Mouse (Mus musculus): ENCODE results near the gene Proser3.

Proser3 gene

DNA sequence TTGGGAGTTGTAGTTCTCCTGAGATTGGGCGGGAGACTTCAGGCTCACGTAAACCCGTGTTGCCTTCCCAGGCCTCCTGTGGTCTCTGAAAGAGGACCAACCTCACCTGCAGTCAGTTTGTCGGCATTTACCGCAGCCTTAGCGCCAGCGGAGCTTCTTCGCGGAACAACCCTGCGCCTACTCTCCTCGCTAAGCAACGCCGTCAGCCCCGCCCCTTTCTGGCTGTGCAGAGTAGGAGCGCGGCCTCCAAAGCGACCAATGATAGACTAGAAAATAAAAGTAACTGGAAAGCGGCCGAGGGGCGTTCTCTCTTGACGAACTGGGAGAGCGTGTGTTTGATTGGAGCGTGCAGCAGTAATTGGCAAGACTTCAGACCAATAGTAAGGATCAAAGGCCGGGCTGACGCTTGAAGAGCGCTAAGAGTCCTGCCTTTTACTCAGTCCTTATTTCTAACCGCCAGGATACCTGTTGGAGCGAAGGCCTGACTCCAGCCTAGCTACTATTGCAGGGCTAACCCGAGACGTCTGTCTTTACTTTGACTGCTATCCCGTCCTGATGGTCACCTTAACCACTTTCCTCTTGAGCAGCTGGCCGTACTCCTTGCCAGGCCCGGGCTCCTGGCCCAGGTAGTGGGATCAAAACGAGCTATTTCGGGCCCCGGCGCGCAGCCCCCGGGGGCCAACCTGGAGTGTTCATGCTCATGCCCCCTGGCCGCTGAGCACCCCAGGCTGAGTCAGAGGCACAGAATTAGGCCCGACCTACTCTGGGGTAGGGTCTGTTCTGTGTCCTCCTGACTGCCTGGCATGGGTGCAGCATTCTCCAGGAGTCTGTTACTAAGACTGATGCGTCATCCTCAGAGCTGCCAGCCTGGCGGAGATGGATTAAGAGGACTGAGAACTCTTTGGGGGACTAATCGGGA, at the start of gene Proser3, which contains the start of gene Hspb6:
Proser3 (minus strand) TSS at position 198 of the 919 bp plus-strand sequence.
Hspb6 (plus strand) TSS at position 77 of the 919 bp plus-strand sequence.
- peak; percentile 95 to 98 for DNase-seq

DNA sequence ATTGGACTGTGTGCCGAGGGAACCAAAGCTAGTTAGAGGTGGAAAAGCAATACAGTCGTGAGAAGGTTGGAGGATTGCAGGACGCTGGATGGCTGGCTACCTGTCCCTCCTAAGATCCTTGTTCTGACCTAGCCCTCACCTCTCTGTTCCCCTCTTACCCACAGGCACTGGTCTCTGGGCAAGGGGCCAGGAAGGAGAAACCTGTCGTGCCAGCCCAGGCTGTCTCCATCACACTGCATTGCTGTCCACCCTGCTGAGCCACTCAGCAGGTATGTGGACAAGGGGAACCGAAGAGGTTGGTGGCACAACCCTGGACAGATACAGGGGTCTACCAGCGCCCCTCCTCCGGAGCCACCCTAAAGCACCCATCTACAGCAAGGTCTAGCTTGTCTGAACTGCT, 48.6 kb upstream of the Proser3 start:
- peak; percentile 23 to 39 for DNase-seq

DNA sequence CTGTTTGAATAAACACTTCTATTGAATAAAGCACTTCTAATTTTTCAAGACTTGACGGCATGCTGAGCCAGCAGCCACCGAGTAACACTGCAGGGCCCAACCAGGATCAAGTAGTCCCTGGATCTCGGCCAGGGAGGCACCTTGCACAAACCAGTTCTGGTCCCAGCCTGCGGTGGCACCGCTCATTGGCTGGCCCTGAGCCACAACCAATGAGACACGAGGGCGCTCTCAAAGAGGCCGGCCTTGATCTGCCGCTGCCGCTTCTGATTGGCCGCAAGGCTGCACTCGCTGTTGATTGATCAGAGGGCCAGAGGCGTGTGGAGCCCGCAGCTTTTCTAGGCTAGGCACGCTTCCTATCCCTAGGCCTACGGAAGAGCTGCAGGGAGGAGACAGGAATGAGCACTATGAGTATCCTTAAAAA, 47.8 kb upstream of the Proser3 start:
- DNase-seq, result peak; percentile 97 to 98

DNA sequence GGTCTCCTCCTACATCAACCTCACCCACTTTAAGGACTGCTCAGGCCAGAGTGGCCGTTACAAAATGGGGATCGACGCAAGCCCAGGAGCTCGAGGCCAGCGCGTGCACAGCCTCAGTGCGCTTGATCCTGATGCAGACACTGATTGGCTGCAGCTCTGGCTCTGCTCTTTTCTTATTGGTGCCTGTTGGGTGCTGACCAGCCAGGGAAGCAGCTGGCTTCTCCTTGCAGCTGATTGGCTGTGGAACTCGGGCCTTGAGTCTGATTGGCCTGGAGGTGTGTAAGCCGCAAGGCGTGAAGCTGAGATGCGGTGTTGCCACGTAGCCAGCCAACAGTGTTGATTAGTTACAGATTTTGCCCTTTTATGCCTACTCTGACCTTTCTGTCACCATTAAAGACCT, 46.7 kb upstream of the Proser3 start, which contains the start of gene Zbtb32:
Zbtb32 (minus strand) TSS at position 124 of the 400 bp plus-strand sequence.
- DNase-seq, result no peak

DNA sequence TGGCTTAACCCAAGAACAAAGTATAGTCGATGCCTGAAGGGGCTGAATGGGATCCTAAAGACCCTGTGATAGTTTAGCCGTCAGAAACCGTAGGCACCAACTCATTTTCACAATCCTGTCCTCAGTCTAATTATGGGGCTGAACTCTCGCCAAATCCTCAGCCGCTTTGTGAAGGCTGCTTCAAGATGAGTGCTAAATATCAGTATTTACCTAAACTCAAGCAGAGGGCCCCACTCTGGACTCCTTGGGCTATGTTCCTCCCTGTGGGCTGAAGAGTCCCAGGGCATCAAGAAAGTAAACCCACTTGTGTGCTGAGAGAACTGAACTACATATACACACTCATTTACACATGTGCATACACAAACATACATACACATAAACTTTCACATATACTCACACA, 44.7 kb upstream of the Proser3 start:
- no peak for DNase-seq

DNA sequence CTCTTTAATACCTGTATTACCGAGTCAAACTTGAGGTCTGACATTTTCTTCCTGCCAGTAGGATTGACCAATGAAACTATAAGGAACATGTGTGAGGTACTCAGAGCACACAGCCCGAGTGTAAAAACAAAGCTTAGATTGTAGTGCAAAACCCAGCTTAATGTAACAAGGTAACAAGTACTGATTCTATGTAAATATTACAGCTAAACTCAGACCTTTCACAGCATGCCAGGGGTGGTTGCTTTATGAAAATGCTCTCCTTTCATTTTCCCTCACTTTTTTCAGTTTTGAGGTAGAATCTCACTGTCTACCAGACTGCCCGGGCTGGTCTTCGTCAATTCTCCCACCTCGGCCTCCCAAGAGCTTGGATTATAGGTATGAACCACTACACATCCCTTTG, 44.0 kb upstream of the Proser3 start:
- no peak for DNase-seq

DNA sequence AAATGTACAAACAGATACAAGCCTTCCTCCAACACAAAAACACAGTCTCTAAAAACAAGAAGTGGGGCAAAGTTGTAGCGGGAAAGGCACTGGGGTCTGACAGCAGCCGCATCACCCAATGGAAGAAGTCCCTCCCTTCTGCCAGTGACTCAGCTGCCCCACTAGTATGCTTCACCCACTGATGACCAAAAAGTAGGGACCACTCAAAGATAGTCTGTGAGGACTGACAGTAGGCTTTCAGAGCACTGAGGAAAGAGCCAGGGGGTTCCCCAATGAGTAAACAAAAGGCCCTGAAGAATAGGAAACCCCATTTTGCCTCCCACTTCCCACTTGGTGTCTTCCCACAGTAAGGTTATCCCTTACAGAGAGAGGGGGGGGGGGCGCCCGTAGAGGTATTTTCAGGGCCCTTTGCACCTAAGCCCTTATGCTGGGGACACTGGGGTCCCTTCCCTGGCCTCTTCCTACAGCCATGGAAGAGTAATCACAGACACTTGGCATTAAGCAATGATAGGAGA, 42.5 kb upstream of the Proser3 start:
- no peak for DNase-seq

DNA sequence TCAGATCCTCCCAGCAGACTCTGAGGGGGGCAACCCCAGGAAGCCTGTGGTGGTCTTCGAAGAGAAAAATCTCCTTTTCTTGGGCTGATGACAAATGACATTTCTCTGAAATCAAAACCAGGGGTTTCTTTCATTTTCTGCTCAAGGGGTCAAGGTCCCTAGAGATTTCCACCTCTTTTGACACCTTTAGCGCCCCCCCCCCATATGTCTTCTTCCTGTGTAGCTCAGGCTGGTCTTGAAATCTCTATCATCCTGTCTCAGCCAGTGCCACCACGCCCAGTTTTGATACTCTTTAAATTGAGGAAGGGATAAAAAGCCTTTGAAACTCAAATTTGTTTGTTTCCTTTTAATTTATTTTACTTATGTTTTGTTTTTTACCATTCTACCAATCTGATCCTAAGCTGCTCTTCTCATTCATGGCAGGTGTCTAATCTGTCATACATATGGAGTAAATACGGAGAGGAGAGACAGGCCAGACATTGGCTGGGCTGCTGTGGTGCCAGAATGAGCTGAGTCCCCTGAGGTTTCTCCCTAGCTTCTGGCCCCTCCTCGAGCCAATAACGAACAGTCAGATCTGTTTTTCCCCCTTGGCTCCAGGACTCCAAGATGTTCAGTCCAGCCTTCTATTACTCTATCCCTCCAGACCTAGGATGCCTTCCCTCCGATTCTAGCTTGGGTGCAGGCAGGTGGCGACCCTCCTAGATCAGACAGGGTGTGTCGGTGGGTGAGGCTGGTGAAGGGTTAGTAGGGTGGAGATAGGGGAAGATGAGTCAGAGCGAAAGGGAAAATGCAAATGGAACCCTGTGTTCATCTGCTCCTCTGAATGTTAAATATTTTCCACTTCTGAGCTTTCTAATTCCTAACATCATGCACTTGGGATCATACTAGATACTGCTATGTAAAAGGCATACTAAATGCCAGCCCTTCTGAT, 41.7 kb upstream of the Proser3 start:
- no peak for DNase-seq

DNA sequence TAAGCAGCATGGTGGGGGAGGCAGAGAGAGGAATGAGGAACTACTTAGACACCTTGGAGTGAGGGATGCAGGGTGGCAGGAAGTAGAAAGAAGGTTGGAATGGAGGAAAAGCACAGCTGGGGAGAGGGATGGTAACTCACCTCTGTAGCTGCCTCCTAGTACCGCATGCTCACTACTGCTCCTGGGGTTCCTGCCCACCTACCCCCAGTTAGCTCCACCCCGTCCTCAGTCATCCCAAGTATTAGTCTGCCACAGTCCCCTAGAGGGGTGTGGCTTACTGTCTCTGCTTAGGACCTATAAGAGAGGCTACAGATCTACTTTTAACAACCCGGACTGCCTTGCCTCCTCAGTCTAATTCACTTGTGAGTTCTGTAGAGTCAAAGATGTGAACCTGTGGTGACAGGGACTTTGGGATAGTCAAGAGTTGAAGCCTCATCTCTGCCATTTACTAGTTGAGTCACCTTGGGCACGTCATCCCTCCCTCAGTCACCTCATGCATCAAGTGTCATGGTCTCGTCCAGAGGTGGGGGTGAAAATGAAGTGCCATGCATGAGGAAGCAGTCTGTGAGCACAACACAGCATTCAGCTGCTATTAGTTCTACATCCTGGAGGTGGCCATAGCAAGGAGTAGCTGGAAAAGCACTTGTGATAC, 40.8 kb upstream of the Proser3 start:
- DNase-seq, result no peak

DNA sequence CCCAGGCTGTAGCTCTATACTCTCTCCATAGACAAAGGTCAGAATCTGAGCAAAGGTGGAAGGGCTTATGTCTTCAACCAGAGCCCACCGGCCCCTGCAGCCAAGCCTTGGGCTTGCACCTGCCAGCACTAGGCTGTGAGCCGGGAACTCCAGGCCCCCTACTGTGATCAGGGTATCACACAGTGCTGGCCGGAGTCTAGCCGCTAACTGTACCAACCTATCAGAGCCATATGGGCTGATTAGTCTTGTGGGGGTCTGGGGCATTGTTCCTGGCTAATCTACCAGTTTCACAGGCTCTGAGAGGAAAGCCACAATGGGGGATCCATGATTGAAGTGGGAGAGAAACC, 39.5 kb upstream of the Proser3 start:
- no peak for DNase-seq

DNA sequence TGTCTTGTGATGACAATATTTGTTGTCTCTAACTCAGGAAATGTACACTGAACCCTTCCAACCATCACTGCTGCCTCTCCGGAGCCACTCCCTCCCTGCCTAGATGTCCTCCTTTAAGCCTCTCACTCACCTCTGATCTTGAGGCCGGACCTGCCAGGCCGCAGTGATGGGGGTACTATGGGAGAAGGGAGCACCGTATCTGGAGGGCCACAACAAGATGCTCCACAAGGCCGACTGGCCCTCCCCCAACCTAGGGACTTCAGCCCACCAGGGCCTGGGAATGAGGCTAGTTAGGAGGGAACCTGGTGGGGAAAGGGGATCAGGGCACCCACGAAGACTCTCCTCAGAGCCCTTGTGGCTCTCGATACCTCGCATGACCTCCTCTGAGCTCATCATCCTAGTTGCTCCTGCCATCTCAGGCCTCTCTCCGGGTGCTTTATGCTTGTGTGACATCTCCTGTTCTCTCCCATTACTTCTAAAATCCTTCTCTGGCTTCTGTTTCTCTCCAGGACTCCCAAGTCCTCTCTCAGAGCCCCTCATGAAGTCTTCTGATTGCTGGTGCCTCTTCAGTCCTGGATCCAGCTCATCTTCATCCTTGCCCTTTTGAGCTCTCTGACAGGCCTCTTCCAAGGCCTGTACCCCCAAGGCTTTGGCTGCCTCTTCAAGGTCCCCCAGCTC, 39.0 kb upstream of the Proser3 start:
- no peak for DNase-seq

DNA sequence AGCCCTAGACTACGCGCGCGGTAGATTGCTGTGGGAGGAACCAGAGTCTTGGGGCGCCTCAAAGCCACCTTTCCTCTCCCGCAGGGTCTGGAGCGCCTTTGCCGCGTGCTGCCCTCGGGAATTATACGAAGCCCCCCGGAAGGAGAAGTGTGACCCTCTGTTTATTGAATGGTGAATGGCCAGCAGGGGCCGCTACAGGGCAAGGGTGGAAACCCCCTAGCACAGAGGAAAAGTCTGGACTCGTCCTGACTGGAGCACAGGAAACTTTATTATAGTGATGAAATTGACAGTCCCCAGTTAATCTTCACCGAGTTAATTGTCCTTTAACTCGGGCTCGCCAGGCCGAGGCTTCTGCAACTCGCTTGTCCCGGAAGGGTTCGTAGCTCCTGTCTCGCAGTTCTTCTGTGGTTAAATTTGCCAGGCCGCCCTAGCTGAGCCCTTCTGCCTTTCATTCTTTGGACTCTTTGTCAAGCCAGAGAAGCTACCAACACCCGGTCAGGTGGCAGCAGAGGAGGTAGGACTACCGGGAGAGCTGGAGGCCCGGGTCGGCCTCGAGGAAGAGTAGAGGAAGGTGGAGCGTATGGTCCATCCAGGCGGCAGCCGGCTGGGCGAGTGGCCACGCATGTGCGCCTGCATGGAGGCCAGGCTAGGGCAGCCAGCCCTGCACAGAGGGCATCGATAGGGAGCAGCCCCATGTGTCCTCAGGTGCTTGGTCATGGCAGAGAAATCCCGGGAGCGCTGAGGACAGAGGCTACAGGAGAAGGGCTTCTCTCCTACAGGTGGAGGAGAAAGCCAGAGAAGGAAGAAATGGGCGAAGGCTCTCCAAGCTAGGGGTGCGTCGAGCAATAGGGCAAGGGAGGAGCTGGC, 37.6 kb upstream of the Proser3 start:
- DNase-seq, result peak; percentile 82 to 88

DNA sequence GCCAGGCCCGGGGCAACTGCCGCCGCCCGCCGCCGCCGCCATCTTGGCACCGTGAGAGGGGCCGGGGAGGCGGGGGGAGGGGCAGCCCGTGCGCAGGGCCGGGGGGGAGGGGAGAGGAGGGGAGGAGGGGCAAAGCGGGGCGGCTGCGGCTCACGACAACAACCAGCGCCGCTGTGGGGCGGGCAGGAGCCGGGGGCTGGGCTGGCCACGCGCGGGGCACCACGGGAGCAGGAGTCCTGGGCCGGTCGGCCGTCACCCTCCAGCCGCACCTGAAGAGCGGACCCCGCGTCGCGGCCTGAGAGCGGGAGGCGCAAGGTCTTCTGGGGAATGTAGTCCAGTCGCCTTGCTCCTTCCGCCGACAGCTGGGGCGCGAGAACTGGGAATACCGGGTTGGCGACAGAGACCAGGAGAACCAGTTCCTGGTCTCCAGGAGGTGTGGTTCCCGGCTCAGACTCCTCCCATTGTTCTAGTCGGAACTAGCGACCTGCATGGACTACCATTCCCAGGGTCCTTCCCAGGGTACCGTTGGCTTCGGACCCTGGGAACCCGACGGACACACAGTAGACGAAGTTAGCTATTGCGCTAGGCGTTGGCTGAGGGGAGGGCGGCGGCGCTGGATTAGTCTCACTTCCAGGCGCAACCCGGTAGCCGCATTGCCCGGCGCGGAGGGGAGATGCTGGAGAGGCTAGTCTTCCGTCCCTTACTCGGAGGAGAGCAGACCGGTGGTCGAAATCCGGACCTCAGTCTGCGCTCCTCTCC, 36.8 kb upstream of the Proser3 start, which contains the start of gene Kmt2b:
Kmt2b (minus strand) TSS at position 51 of the 759 bp plus-strand sequence.
- peak; percentile 96 to 98 for DNase-seq

DNA sequence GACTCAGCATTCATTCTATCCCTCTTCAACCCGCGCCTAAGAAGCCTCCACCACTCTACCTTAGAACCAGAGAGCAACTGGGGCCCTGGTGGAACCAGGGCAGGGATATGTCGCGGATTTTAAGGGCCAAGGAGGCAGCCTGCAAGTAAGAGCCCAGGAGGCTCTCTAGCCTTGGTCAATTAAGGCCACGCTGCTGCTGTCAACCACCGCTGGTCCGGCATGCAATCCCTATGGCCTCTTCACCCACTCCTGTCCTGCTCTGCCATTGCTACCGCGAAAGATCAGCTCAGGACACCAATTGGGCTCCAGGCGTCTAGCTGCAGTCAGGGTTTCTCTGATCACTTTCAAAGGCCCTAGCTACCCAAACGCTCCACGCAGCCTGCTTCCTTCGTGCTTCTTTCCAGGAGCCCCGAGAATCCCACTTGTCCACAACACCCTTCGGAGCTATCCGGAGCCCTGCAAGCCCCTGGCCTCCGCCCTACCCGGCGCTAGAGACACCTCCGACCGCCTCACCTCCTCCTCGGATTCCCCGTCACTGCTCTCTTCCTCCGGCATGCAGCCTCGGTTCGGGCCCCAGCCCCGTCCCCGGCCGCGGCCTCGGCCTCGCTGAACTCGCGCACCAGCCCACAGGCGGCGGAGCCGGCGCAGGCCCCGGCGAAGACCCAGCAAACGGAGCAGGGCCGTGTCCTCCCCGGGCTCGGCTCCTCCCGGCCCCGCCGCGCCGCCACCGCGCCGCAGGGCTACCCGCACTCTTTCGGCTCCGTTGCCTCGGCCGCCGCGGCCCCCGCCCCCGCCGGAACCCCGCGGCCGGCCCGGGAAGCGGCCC, 36.0 kb upstream of the Proser3 start:
- peak in 1 of 2 experiments; percentile 46 for DNase-seq

DNA sequence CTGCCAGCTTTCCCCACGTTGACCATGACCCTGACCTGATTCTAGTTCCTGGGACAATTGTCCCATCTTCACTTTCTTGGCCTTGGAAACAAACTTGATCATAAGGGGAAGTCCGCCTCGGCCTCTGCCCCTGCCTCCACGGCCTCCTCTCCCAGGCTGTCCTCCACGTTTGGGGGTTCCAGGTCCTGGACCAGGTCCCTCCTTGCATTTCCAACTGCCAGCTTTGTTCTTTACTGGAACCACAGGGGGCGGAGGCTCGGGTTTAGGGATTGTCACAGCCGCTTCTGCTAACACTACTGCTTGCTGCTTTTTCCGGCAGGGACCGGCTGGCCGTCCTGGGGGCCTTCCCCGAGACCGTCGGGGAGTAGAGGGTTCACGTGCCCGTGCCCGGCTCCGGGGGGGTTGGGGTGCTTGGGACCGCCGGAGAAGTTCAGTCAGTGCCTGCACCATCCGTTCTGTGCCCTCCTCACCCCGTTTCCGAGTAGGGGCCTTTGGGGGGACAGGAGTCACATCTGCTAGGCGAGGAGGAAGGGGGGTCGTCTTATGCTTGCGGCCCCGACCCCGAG, 34.4 kb upstream of the Proser3 start:
- DNase-seq, result peak in 1 of 2 experiments; percentile 40

DNA sequence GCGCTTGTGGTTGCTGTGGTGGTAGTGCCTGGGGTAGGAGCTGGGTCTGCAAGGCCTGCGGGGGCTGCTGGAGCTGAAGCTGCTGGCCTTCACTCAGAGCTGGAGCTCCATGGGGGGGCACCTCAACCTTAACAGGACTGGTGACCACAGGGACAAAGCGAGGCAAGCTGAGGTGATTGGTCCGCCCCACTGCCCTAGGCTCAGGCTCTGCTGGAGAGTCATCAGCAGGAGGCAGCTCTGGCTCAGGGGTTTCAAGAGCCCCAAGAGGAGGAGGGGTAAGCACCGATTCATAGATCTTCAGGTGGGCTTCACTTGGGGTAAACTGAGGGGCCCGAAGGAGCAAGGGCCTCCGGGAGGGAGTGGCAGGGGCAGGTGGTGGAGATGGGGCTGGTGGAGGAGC, 33.1 kb upstream of the Proser3 start:
- DNase-seq, result no peak

DNA sequence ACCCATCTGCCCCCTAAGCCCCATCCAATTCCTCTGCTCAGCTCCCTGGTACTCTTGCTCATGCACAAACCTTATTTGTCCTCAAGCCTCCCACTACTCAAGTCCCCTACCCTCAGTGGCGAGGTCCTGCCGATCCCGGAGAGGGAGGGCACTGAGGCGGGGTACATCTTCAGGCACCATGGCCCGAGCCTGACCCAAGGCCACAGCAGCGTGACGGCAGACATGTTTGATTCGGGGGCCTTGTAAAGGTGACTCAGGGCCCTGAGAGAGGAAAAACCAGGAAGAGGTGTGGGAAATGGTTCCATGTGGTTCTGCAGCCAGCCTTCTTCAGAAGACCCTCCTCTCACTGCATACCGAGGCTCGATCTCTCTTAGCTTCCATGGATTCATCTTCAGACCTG, 32.2 kb upstream of the Proser3 start:
- DNase-seq, result no peak

DNA sequence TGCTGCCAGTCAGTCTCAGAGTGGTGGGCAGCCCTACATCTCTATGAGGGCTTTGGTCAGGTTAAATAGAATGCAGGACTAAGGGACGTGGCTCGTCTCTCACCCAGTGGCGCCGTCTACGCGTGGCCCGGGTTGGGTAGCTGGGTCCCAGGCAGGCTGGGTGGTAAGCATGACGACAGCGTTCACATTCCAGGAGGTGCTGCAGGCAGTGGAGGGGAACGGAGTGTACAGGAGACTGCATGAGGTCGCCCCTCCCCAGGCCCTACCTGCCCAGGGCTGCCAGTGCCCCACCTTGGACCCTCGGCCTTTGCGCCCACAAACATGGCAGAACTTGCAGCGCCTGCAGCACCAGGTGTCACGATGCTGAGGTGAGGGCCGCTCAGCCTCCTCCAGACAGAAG, 29.4 kb upstream of the Proser3 start:
- DNase-seq, result no peak

DNA sequence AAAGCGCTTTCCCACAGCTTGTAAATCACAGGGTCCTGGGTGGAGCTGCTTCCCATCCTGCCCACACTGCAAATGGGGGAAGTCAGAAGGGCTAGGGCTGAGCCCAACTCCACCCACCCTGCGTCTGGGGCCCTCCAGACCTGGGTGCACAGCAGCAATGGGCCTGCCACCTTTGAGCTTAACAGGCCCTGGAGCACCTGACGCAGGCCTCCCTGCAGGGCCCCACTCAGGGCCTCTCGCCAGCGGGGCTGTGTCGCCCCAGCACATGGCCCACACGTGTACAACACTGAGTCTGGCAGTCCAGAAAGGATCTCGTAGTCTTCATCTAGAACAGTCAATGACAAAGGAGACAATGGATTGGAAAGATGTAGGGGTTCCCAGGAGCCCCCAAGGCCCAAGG, 27.9 kb upstream of the Proser3 start:
- DNase-seq, result no peak
